Mouse (Mus musculus) mouse embryonic stem cell (cell line): Measurements from ENCODE around the gene Gdpd2.

Source experiments
- in situ Hi-C, 2 experiments: fragments of 300-500 bp; cut with MboI; formaldehyde crosslinking; loops; 1 replicate in 1 of 2; 3 replicates in 1 of 2; pipeline ENCODE4 v1.14.3; 2019 to 2020; ENCODE audit warnings: low sequenced_read_pairs in 2 of 2, low pct_unique_long_range_greater_than_20kb in 1 of 2, mixed read lengths in 1 of 2; ENCODE audit not compliant: unreplicated experiment in 1 of 2

The Gdpd2 gene

DNA sequence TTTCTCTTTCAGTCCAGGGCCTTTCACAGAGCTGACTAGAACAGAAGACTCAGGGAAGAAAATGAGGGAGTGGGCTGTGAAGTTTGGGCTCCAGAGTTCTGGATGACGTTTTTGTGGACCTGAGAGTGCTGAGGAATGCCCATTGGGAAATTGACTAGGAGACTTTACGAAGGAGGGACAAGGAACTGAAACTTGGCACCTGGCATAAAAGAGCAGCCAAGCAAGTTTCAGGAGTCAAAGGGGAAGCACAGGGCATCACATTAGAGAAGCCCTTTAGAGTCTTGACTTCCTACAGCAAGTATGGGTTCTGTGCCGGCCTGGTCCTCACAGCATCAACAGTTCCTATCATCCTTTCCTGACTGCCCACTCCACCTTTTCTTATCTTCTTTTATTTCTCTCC is 45.7 kb downstream of the Gdpd2 start:
- in situ Hi-C loops, result no loop called here

DNA sequence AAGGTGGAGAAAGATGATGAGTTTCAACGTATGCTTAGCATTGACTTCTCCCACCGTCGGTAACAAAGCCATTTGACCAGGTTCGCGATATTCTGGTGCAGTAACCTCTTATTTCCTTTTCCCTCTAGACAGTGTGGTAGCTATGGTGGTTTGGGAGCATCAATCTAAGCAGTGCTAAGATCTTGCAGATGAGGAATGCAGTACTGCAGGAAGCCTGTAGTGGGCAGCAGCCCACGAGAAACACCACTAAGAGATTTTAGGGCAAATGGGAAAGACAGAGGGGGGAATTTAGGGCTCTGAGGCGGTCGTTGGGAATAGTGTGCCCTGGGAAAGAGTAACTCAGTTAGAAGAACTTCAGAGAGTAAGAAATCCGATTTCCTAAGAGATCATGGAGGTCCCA is 46.8 kb downstream of the Gdpd2 start:
- in situ Hi-C loops, result no loop called here

DNA sequence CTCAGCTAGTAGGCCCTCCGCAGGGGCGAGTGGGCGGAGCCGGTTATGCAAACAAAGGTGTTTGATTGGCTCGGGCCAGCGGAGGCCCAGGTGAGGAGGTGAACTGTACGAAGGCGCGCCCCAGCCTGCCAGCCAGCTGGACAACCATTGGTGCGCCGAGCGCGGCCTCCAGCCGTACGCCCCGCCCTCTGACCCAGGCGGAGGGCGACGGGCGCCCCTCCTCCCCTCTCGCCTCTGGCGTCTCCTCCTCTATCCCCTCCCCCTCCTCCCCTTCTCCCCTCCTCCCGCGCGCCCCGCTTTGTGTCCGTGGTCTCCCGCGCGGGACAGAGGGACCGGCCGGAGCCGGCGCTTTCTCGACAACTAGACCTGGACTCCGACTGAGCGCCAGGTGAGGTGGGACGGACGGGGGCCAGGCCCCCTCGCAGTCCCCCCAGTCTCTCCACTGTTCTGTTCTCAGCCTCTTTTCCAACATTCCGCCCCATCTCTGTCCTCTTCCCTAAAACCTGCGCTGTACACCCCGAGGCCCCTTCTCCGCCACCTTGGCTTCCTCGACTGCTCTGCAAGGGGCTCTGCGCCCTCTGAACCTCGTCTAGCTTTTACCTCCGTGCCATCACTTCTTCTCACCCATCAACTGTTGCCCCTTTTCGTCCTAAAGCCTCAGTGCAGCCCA is 47.4 kb downstream of the Gdpd2 start:
- in situ Hi-C loops, result no loop called here

DNA sequence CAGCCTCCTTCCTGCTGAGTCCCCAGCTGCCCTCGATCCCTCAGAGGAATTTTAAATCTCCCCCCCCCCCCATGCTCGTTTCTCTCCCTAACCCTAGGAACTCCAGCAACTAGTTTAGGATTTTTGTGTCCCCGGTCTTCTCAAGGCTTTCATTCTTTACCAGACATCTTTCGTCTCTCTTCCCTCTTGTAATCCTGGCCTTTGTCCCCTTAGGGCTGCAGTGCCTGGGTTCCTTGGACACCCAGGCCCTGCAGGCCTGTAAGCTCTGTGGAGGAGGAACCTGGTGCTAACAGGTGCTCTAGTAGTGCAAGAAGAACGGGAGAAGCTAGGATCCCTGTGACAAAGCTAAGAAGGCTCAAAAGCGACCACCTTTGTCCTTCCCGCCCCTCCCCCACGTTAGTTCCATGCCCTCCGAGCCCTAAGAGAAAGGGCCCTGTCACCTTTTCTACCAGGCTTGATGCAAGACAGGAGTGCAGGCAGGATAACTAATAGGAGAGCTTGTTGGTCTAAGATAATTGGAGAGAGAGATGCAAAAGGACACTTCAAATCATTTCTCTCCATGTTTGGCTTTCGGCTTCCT is 48.1 kb downstream of the Gdpd2 start:
- in situ Hi-C loops, result no loop called here

DNA sequence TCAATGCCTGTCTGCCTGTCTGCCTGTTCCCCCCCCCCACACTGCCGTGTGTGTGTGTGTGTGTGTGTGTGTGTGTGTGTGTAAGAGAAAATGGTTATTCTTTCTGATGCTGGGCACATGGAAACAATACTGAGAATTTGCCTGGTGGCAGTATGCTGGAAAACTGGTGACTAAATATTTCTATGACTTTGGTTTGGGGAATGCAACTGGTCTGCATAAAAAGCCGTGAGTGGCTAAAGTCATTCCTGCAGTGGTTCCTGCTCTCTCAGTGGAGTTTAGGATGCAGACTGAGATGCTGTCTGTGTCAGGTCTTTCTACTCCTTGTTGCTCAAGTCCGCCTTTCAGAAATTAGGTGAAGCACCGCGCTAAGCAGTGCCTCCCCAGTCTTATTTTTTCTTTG is 48.7 kb downstream of the Gdpd2 start:
- in situ Hi-C loops, result no loop called here
